Mouse (Mus musculus) cortical plate, adult 2 months (tissue): ENCODE measurements at regions not wholly inside any gene's neighbourhood (a gene's known extent, or its start where the extent isn't known, plus 50 kb on each side); places are given as distances from the start of the nearest gene placed in this dataset.

ENCODE experiments used
- CTCF ChIP-seq: fragments of 200-500 bp; IDR thresholded peaks from 2 replicates; pipeline ENCODE4 v1.5.1; 2011; ENCODE audit warnings: mild to moderate bottlenecking, control low read depth, low read length; ENCODE audit not compliant: insufficient read depth; ENCODE audit errors: extremely low read depth
- POLR2A ChIP-seq: fragments of 200-500 bp; IDR thresholded peaks from 2 replicates; pipeline ENCODE4 v1.6.1; 2011; ENCODE audit warnings: mild to moderate bottlenecking, low read length, control low read depth; ENCODE audit not compliant: insufficient read depth; ENCODE audit errors: extremely low read depth

GRCm38 (mm10) chr6:78294647-78295046 is 75.8 kb upstream of the Reg3b start:
- TF ChIP-seq CTCF = no peak
- TF ChIP-seq POLR2A = no peak
